Mouse (Mus musculus) myocyte (in vitro differentiated cells): ENCODE results near the gene Rtbdn. TPM values are rescaled to one million over a fixed set of nuclear protein-coding genes. Genes with fewer than 3 reads are reported as not detected.

Experiments used
- H3K27me3 ChIP-seq: one replicate; pipeline ENCODE4 v1.6.1; 2011; ENCODE audit not compliant: control insufficient read depth, insufficient read depth, insufficient read length
- H3K36me3 ChIP-seq: one replicate; pipeline ENCODE4 v1.6.1; 2011; ENCODE audit not compliant: control insufficient read depth, insufficient read depth
- H3K4me2 ChIP-seq: one replicate; pipeline ENCODE4 v1.6.1; 2011; ENCODE audit warnings: low read depth, control low read depth
- H3K4me3 ChIP-seq: one replicate; pipeline ENCODE4 v1.5.1; 2011; ENCODE audit warnings: mild to moderate bottlenecking, control low read depth, moderate library complexity
- H3K79me2 ChIP-seq: one replicate; pipeline ENCODE4 v1.6.1; 2011; ENCODE audit not compliant: control insufficient read depth, insufficient read depth
- H3ac ChIP-seq: one replicate; pipeline ENCODE4 v1.6.1; 2011; ENCODE audit not compliant: control insufficient read depth, insufficient read length
- CEBPB ChIP-seq: IDR thresholded peaks from 2 replicates; pipeline ENCODE4 v1.6.1; 2011; ENCODE audit warnings: mild to moderate bottlenecking, moderate library complexity; ENCODE audit not compliant: poor library complexity, insufficient read depth, severe bottlenecking
- E2F4 ChIP-seq: IDR thresholded peaks from one replicate; pipeline ENCODE4 v1.6.1; 2011; ENCODE audit warnings: mild to moderate bottlenecking, control low read depth, moderate library complexity; ENCODE audit not compliant: insufficient read depth
- MAX ChIP-seq: IDR thresholded peaks from one replicate; pipeline ENCODE4 v1.6.1; 2011; ENCODE audit warnings: low read depth, mild to moderate bottlenecking, control low read depth
- MYOD1 ChIP-seq, 3 experiments: IDR thresholded peaks; one replicate each; pipeline ENCODE4 v1.6.1; 2011; ENCODE audit warnings: control low read depth in 2 of 3, low read depth in 2 of 3, mild to moderate bottlenecking in 2 of 3, moderate library complexity in 1 of 3; ENCODE audit not compliant: insufficient read length in 2 of 3, control insufficient read depth in 1 of 3
- MYOG ChIP-seq, 3 experiments: IDR thresholded peaks; one replicate each; pipeline ENCODE4 v1.6.1; 2011; ENCODE audit warnings: control low read depth in 2 of 3, low read depth in 2 of 3, mild to moderate bottlenecking in 2 of 3; ENCODE audit not compliant: insufficient read length in 2 of 3, control insufficient read depth in 1 of 3, insufficient read depth in 1 of 3
- POLR2A ChIP-seq: IDR thresholded peaks from one replicate; pipeline ENCODE4 v1.6.1; 2011; ENCODE audit warnings: low read depth, mild to moderate bottlenecking, control low read depth, moderate library complexity; ENCODE audit not compliant: insufficient read length
- POLR2AphosphoS2 ChIP-seq: IDR thresholded peaks from one replicate; pipeline ENCODE4 v1.6.1; 2011; ENCODE audit warnings: low read depth, control low read depth; ENCODE audit not compliant: insufficient read length
- REST ChIP-seq: IDR thresholded peaks from one replicate; pipeline ENCODE4 v1.6.1; 2011; ENCODE audit warnings: mild to moderate bottlenecking, control low read depth, moderate library complexity; ENCODE audit not compliant: insufficient read depth, insufficient read length
- SRF ChIP-seq: IDR thresholded peaks from one replicate; pipeline ENCODE4 v1.6.1; 2011; ENCODE audit warnings: low read depth; ENCODE audit not compliant: control insufficient read depth, insufficient read length
- TCF12 ChIP-seq: IDR thresholded peaks from one replicate; pipeline ENCODE4 v1.6.1; 2011; ENCODE audit warnings: mild to moderate bottlenecking, control low read depth; ENCODE audit not compliant: poor library complexity, insufficient read depth, severe bottlenecking
- TCF3 ChIP-seq: IDR thresholded peaks from one replicate; pipeline ENCODE4 v1.6.1; 2011; ENCODE audit warnings: low read depth, control low read depth; ENCODE audit not compliant: insufficient read length
- USF1 ChIP-seq: IDR thresholded peaks from one replicate; pipeline ENCODE4 v1.6.1; 2011; ENCODE audit warnings: low read depth, mild to moderate bottlenecking, control low read depth, moderate library complexity
- polyA plus RNA-seq: library from polyadenylated mRNA; unstranded; fragments of >200 nt; fragmentation: generic; extraction: Trizol; gene quantifications from one replicate; pipeline ENCODE4 v1.2.1, GENCODE M21; 2012; ENCODE audit warnings: missing spikeins

Gene Rtbdn
- polyA plus RNA-seq, 1 experiment = not detected

- TF ChIP-seq MYOG (IDR thresholded peaks at IDR 0.05; ENCODE audit: control insufficient read depth in 1 of 3, insufficient read depth in 1 of 3, insufficient read length in 2 of 3, low read depth in 2 of 3) = no peak
- no peak for TF ChIP-seq POLR2A
- no peak for TF ChIP-seq E2F4
- no peak for TF ChIP-seq POLR2AphosphoS2
- no peak for TF ChIP-seq CEBPB
- no peak for TF ChIP-seq SRF
- TF ChIP-seq MAX = no peak
- no peak for TF ChIP-seq TCF12
- TF ChIP-seq REST = no peak
- TF ChIP-seq TCF3 = no peak
- no peak for TF ChIP-seq USF1
- no peak for TF ChIP-seq MYOD1 (IDR thresholded peaks at IDR 0.05; ENCODE audit: control insufficient read depth in 1 of 3, insufficient read length in 2 of 3, low read depth in 2 of 3)
- peak overlapping the region; percentile 99 for H3K4me2 ChIP-seq
These were observed 27.9 kb downstream of the Rtbdn start for GRCm38 (mm10) chr8:84974543-84975142.

GRCm38 (mm10) chr8:84975434-84975833, 28.6 kb downstream of the Rtbdn start:
- H3ac ChIP-seq = no peak overlapping the region
- H3K4me3 ChIP-seq = peak overlapping the region; percentile 92
- peak overlapping the region; percentile 99 for H3K4me2 ChIP-seq

More at GRCm38 (mm10) chr8:84974543-84975142, 27.9 kb downstream of the Rtbdn start:
- peaks cover 30% of the 10 kb centered on the region for H3K79me2 ChIP-seq
- H3K27me3 ChIP-seq = no peaks in the 10 kb centered on the region
- H3ac ChIP-seq = no peak overlapping the region
- H3K36me3 ChIP-seq = peaks cover 7% of the 10 kb centered on the region
- peak overlapping the region; percentile 92 for H3K4me3 ChIP-seq

GRCm38 (mm10) chr8:84976031-84976762, 29.4 kb downstream of the Rtbdn start:
- peak; percentile 97 for TF ChIP-seq POLR2AphosphoS2
- peak; percentile 8 for TF ChIP-seq TCF12
- no peak for TF ChIP-seq MAX
- TF ChIP-seq TCF3 = peak; percentile 13
- peak; percentile 86 for TF ChIP-seq POLR2A
- no peak for TF ChIP-seq E2F4
- peak in 1 of 3 experiments; percentile 33 for TF ChIP-seq MYOD1 (IDR thresholded peaks at IDR 0.05; ENCODE audit: control insufficient read depth in 1 of 3, insufficient read length in 2 of 3, low read depth in 2 of 3)
- TF ChIP-seq CEBPB = no peak
- peak; percentile 17 to 87 (median 50) for TF ChIP-seq MYOG (IDR thresholded peaks at IDR 0.05; ENCODE audit: control insufficient read depth in 1 of 3, insufficient read depth in 1 of 3, insufficient read length in 2 of 3, low read depth in 2 of 3)
- no peak for TF ChIP-seq REST
- peak; percentile 100 for TF ChIP-seq SRF
- TF ChIP-seq USF1 = no peak

More at GRCm38 (mm10) chr8:84975434-84975833, 28.6 kb downstream of the Rtbdn start:
- peak; percentile 68 for TF ChIP-seq POLR2AphosphoS2
- TF ChIP-seq E2F4 = no peak
- TF ChIP-seq MAX = no peak
- no peaks in the 10 kb centered on the region for H3K27me3 ChIP-seq
- peaks cover 22% of the 10 kb centered on the region for H3K79me2 ChIP-seq
- peaks cover 7% of the 10 kb centered on the region for H3K36me3 ChIP-seq

GRCm38 (mm10) chr8:84976763-84977434, 30.1 kb downstream of the Rtbdn start:
- Histone ChIP-seq H3K79me2 (peaks cover 18% of the 10 kb centered on the region), H3K36me3 (peaks cover 7% of the 10 kb centered on the region), H3K4me2 (peak overlapping the region; percentile 99), H3K4me3 (peak overlapping the region; percentile 92), H3ac (peak overlapping the region; percentile 64), H3K27me3 (no peaks in the 10 kb centered on the region)
- TF ChIP-seq MAX = no peak
- TF ChIP-seq REST = no peak
- TF ChIP-seq MYOD1 (IDR thresholded peaks at IDR 0.05; ENCODE audit: control insufficient read depth in 1 of 3, insufficient read length in 2 of 3, low read depth in 2 of 3) = no peak
- TF ChIP-seq SRF = no peak
- no peak for TF ChIP-seq USF1
- TF ChIP-seq TCF3 = no peak
- no peak for TF ChIP-seq CEBPB
- TF ChIP-seq TCF12 = no peak
- no peak for TF ChIP-seq E2F4
- no peak for TF ChIP-seq POLR2AphosphoS2
- no peak for TF ChIP-seq POLR2A
- no peak for TF ChIP-seq MYOG (IDR thresholded peaks at IDR 0.05; ENCODE audit: control insufficient read depth in 1 of 3, insufficient read depth in 1 of 3, insufficient read length in 2 of 3, low read depth in 2 of 3)

More at GRCm38 (mm10) chr8:84976031-84976762, 29.4 kb downstream of the Rtbdn start:
- H3K4me2 ChIP-seq = peak overlapping the region; percentile 99
- H3ac ChIP-seq = peak overlapping the region; percentile 64
- H3K27me3 ChIP-seq = no peaks in the 10 kb centered on the region
- peaks cover 18% of the 10 kb centered on the region for H3K79me2 ChIP-seq
- peaks cover 7% of the 10 kb centered on the region for H3K36me3 ChIP-seq
- H3K4me3 ChIP-seq = peak overlapping the region; percentile 92
